Mouse (Mus musculus) forebrain, embryonic 16.5 days (tissue): ENCODE measurements around the gene Hsh2d. TPM values are rescaled to one million over a fixed set of nuclear protein-coding genes. Genes with fewer than 3 reads are reported as not detected.

Experiments
- ATAC-seq: fragments of 200-750 bp; cut with Nextera tagmentation; 2 replicates; pipeline ENCODE4 v1.8.0; 2017; ENCODE audit warnings: mild to moderate bottlenecking, moderate library complexity
- H3K27ac ChIP-seq: fragments of 300-500 bp; sonication (generic); 2 replicates; pipeline ENCODE4 v1.5.1; 2014; ENCODE audit warnings: low read length, control low read depth
- H3K27me3 ChIP-seq: fragments of 300-500 bp; sonication (generic); replicated peaks from 2 replicates; pipeline ENCODE4 v1.6.1; 2014; ENCODE audit warnings: low read length; ENCODE audit not compliant: control insufficient read depth, insufficient read depth
- H3K36me3 ChIP-seq: fragments of 300-500 bp; sonication (generic); 2 replicates; pipeline ENCODE4 v1.6.1; 2014; ENCODE audit not compliant: control insufficient read depth, insufficient read depth
- H3K4me1 ChIP-seq: fragments of 300-500 bp; sonication (generic); replicated peaks from 2 replicates; pipeline ENCODE4 v1.6.1; 2014; ENCODE audit warnings: low read length; ENCODE audit not compliant: control insufficient read depth, insufficient read depth
- H3K4me2 ChIP-seq: fragments of 300-500 bp; sonication (generic); 2 replicates; pipeline ENCODE4 v1.6.1; 2014; ENCODE audit warnings: mild to moderate bottlenecking, low read length, control low read depth
- H3K4me3 ChIP-seq: fragments of 300-500 bp; sonication (generic); replicated peaks from 2 replicates; pipeline ENCODE4 v1.5.1; 2014; ENCODE audit warnings: mild to moderate bottlenecking, low read length, control low read depth
- H3K9ac ChIP-seq: fragments of 300-500 bp; sonication (generic); replicated peaks from 2 replicates; pipeline ENCODE4 v1.6.1; 2014; ENCODE audit warnings: low read depth, low read length, control low read depth
- H3K9me3 ChIP-seq: fragments of 300-500 bp; sonication (generic); 2 replicates; pipeline ENCODE4 v1.6.1; 2016; ENCODE audit warnings: low read length; ENCODE audit not compliant: control insufficient read depth
- WGBS: fragments of 180-500 bp; shearing (Covaris S2); extraction: QIAGEN DNeasy Blood & Tissue Kit; methylation state at CpG from one replicate; pipeline ENCODE4 v1.1.7; 2014; 5-methylcytosine and 5-hydroxymethylcytosine counted together
- polyA plus RNA-seq: library from polyadenylated mRNA; unstranded; fragments of >200 nt; fragmentation: Nextera tagmentation; extraction: Ambion mirVana; gene quantifications from 2 replicates; pipeline ENCODE4 v1.2.1, GENCODE M21; 2015

Gene Hsh2d
- polyA plus RNA-seq = not detected in 2 replicates

- no peak for ATAC-seq
- Histone ChIP-seq H3K4me2 (no peak within 1 kb of the TSS), H3K27me3 (no peaks in the 10 kb centered on the region), H3K27ac (no peak within 1 kb of the TSS), H3K9ac (no peak within 1 kb of the TSS), H3K9me3 (no peaks in the 10 kb centered on the region), H3K4me1 (no peaks in the 10 kb centered on the region), H3K4me3 (no peak within 1 kb of the TSS), H3K36me3 (no peaks in the 10 kb centered on the region)
- WGBS = 66% methylated on average over 12 of the region's 12 CpGs
Observed at GRCm38 (mm10) chr8:72189417-72190214, at the start of gene Hsh2d. Gene Hsh2d, plus strand, starts transcription at chr8:72189638.

- no peak for ATAC-seq
- H3K4me2 ChIP-seq = no peak overlapping the region
- H3K27ac ChIP-seq = no peak overlapping the region
- WGBS = 94% methylated on average over 13 of the region's 13 CpGs
- no peaks in the 10 kb centered on the region for H3K27me3 ChIP-seq
- peaks cover 30% of the 10 kb centered on the region for H3K36me3 ChIP-seq
- no peaks in the 10 kb centered on the region for H3K9me3 ChIP-seq
- H3K4me1 ChIP-seq = no peaks in the 10 kb centered on the region
- no peak overlapping the region for H3K4me3 ChIP-seq
- no peak overlapping the region for H3K9ac ChIP-seq
Observed at GRCm38 (mm10) chr8:72143256-72143824, 46.1 kb upstream of the Hsh2d start.

GRCm38 (mm10) chr8:72144345-72144975 is 45.0 kb upstream of the Hsh2d start:
- no peak for ATAC-seq
- no peak overlapping the region for H3K4me2 ChIP-seq
- no peak overlapping the region for H3K27ac ChIP-seq
- no peaks in the 10 kb centered on the region for H3K9me3 ChIP-seq
- no peaks in the 10 kb centered on the region for H3K4me1 ChIP-seq
- H3K4me3 ChIP-seq = no peak overlapping the region
- H3K9ac ChIP-seq = no peak overlapping the region
- no peaks in the 10 kb centered on the region for H3K27me3 ChIP-seq
- peaks cover 22% of the 10 kb centered on the region for H3K36me3 ChIP-seq
- 91% methylated on average over 5 of the region's 5 CpGs for WGBS

GRCm38 (mm10) chr8:72145511-72145910 is 43.9 kb upstream of the Hsh2d start:
- Histone ChIP-seq H3K9ac (no peak overlapping the region), H3K4me1 (no peaks in the 10 kb centered on the region), H3K36me3 (peaks cover 22% of the 10 kb centered on the region), H3K27me3 (no peaks in the 10 kb centered on the region), H3K4me3 (no peak overlapping the region), H3K9me3 (no peaks in the 10 kb centered on the region), H3K27ac (no peak overlapping the region), H3K4me2 (no peak overlapping the region)
- ATAC-seq = no peak
- 89% methylated on average over 3 of the region's 3 CpGs for WGBS

GRCm38 (mm10) chr8:72146056-72146455 is 43.4 kb upstream of the Hsh2d start:
- no peak overlapping the region for H3K4me2 ChIP-seq
- no peaks in the 10 kb centered on the region for H3K9me3 ChIP-seq
- H3K9ac ChIP-seq = no peak overlapping the region
- H3K27me3 ChIP-seq = no peaks in the 10 kb centered on the region
- H3K4me1 ChIP-seq = no peaks in the 10 kb centered on the region
- 84% methylated on average over 1 of the region's 1 CpGs for WGBS
- H3K27ac ChIP-seq = no peak overlapping the region
- no peak overlapping the region for H3K4me3 ChIP-seq
- H3K36me3 ChIP-seq = peaks cover 22% of the 10 kb centered on the region
- no peak for ATAC-seq

- Histone ChIP-seq H3K4me2 (no peak overlapping the region), H3K27me3 (no peaks in the 10 kb centered on the region), H3K4me1 (no peaks in the 10 kb centered on the region), H3K27ac (no peak overlapping the region), H3K9ac (no peak overlapping the region), H3K36me3 (peaks cover 22% of the 10 kb centered on the region), H3K4me3 (no peak overlapping the region), H3K9me3 (no peaks in the 10 kb centered on the region)
- WGBS = 82% methylated on average over 3 of the region's 3 CpGs
- no peak for ATAC-seq
Observed at GRCm38 (mm10) chr8:72146556-72146955, 42.9 kb upstream of the Hsh2d start.

GRCm38 (mm10) chr8:72147266-72147665 is 42.2 kb upstream of the Hsh2d start:
- no peaks in the 10 kb centered on the region for H3K9me3 ChIP-seq
- no peaks in the 10 kb centered on the region for H3K27me3 ChIP-seq
- WGBS = 91% methylated on average over 2 of the region's 2 CpGs
- H3K27ac ChIP-seq = no peak overlapping the region
- no peak overlapping the region for H3K9ac ChIP-seq
- no peak overlapping the region for H3K4me3 ChIP-seq
- H3K4me2 ChIP-seq = no peak overlapping the region
- H3K4me1 ChIP-seq = no peaks in the 10 kb centered on the region
- peaks cover 25% of the 10 kb centered on the region for H3K36me3 ChIP-seq
- no peak for ATAC-seq

GRCm38 (mm10) chr8:72149056-72149455 is 40.4 kb upstream of the Hsh2d start:
- Histone ChIP-seq H3K4me1 (no peaks in the 10 kb centered on the region), H3K27ac (no peak overlapping the region), H3K9me3 (no peaks in the 10 kb centered on the region), H3K9ac (no peak overlapping the region), H3K27me3 (no peaks in the 10 kb centered on the region), H3K36me3 (peaks cover 23% of the 10 kb centered on the region), H3K4me2 (no peak overlapping the region), H3K4me3 (no peak overlapping the region)
- 86% methylated on average over 1 of the region's 1 CpGs for WGBS
- no peak for ATAC-seq

- peaks cover 15% of the 10 kb centered on the region for H3K36me3 ChIP-seq
- 82% methylated on average over 3 of the region's 3 CpGs for WGBS
- H3K9me3 ChIP-seq = no peaks in the 10 kb centered on the region
- H3K9ac ChIP-seq = no peak overlapping the region
- H3K4me1 ChIP-seq = no peaks in the 10 kb centered on the region
- no peaks in the 10 kb centered on the region for H3K27me3 ChIP-seq
- H3K27ac ChIP-seq = no peak overlapping the region
- no peak for ATAC-seq
- no peak overlapping the region for H3K4me2 ChIP-seq
- H3K4me3 ChIP-seq = no peak overlapping the region
Observed at GRCm38 (mm10) chr8:72151418-72152078, 37.9 kb upstream of the Hsh2d start.
